Mouse (Mus musculus): ENCODE results near the gene Slc30a6. TPM values are rescaled to one million over a fixed set of nuclear protein-coding genes. Genes with fewer than 3 reads are reported as not detected.
A peak's percentile ranks its signal among the peaks of the same experiment; 100 is the strongest.

Slc30a6 gene
- 39.7 and 41.2 TPM in 2 replicates for polyA plus RNA-seq (2015; fragmentation: Nextera tagmentation; extraction: Ambion mirVana)

DNA sequence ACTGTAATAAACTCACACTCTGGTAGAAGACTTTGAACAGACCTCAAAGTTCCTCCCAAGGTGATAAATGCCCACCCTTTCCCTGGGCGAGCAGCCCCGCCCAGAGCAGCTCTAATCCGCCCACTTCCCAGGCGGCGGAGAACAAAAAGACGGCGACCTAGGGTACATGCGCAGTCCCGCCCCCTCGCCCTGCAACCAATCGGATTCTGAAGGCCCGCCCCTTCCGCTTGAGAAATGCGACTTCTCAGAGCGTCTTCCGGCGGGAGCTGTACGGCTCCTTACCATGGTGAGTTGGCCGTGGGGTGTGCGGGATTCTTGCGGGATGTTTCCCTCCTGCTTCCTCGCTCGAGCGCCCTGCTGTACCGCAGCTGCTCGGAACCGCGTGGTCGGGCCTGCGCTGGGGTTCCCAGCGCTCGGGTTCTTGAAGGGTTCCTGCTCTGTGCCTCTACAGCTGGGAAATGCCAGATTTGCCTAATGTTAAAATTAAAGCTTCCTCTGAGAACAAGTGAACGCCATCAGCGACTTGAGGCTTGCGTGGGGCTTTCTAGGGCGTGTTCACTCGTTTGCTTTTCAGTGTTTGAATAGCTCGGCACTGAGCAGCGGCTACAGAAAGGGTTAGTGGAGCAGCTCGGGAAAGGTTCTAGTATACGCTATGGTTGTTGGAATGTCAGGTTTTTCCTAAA is at the start of gene Slc30a6:
TSS of gene Slc30a6 (plus strand) at position 226 of the 683 bp plus-strand sequence.
- Histone ChIP-seq H3K27ac (peak within 1 kb of the TSS; percentile 92), H3K27me3 (replicated peaks) (no peaks in the 10 kb centered on the region), H3K4me2 (replicated peaks) (peak within 1 kb of the TSS; percentile 59), H3K36me3 (no peaks in the 10 kb centered on the region), H3K9ac (peak within 1 kb of the TSS; percentile 97), H3K4me1 (replicated peaks) (0 out of 2 replicates have a peak, but pooled peaks cover 4% of the 10 kb centered on the region), H3K4me3 (replicated peaks) (peak within 1 kb of the TSS; percentile 83), H3K9me3 (no peaks in the 10 kb centered on the region)
- under 1% methylated on average over 41 of the region's 41 CpGs for WGBS
- peak; percentile 100 for ATAC-seq

GRCm38 (mm10) chr17:74363592-74363991 is 31.8 kb upstream of the Slc30a6 start:
- no peaks in the 10 kb centered on the region for H3K9me3 ChIP-seq
- no peak overlapping the region for H3K4me2 ChIP-seq (replicated peaks)
- no peak overlapping the region for H3K27ac ChIP-seq
- no peak for ATAC-seq
- H3K36me3 ChIP-seq: peaks cover 4% of the 10 kb centered on the region; the same call in 1 of the 2 replicates
- WGBS: 88% methylated on average over 1 of the region's 1 CpGs
- no peak overlapping the region for H3K9ac ChIP-seq
- H3K4me1 ChIP-seq (replicated peaks): no peaks in the 10 kb centered on the region
- no peak overlapping the region for H3K4me3 ChIP-seq (replicated peaks)
- no peaks in the 10 kb centered on the region for H3K27me3 ChIP-seq (replicated peaks)

DNA sequence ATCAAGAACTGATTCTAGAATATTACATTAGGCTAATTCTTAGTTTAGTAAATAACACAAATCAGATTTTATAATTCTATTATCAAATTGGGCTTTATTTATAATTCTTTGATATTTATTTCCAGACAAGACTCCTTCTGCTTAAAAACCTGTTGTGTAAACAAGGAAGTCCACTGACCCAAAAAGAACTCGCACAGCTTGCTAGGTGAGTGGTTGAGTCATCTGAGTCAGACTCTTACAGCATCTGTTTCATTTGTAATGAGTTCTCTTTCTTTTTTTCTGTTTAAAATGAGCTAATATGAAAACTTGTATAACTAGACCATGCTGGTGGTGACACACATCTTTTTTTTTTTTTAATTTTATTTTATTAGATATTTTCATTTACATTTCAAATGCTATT is 18.5 kb upstream of the Slc30a6 start:
- no peak overlapping the region for H3K27ac ChIP-seq
- H3K9me3 ChIP-seq: no peaks in the 10 kb centered on the region
- no peaks in the 10 kb centered on the region for H3K4me1 ChIP-seq (replicated peaks)
- no peak overlapping the region for H3K4me2 ChIP-seq (replicated peaks)
- H3K4me3 ChIP-seq (replicated peaks): no peak overlapping the region
- WGBS: 71% methylated on average over 1 of the region's 1 CpGs
- no peaks in the 10 kb centered on the region for H3K27me3 ChIP-seq (replicated peaks)
- no peak overlapping the region for H3K9ac ChIP-seq
- ATAC-seq: no peak
- H3K36me3 ChIP-seq: peaks cover 22% of the 10 kb centered on the region

GRCm38 (mm10) chr17:74386657-74387056 is 8.8 kb upstream of the Slc30a6 start:
- no peak overlapping the region for H3K9ac ChIP-seq
- H3K27ac ChIP-seq: no peak overlapping the region
- ATAC-seq: no peak
- H3K9me3 ChIP-seq: no peaks in the 10 kb centered on the region
- H3K4me3 ChIP-seq (replicated peaks): no peak overlapping the region
- peaks cover 14% of the 10 kb centered on the region for H3K36me3 ChIP-seq
- H3K27me3 ChIP-seq (replicated peaks): no peaks in the 10 kb centered on the region
- H3K4me1 ChIP-seq (replicated peaks): no peaks in the 10 kb centered on the region
- H3K4me2 ChIP-seq (replicated peaks): no peak overlapping the region

GRCm38 (mm10) chr17:74389847-74390246 is 5.6 kb upstream of the Slc30a6 start:
- Histone ChIP-seq H3K27ac (no peak overlapping the region), H3K4me3 (replicated peaks) (no peak overlapping the region), H3K36me3 (peaks cover 8% of the 10 kb centered on the region), H3K9me3 (no peaks in the 10 kb centered on the region), H3K4me2 (replicated peaks) (no peak overlapping the region), H3K4me1 (replicated peaks) (no peaks in the 10 kb centered on the region), H3K9ac (no peak overlapping the region), H3K27me3 (replicated peaks) (no peaks in the 10 kb centered on the region)
- no peak for ATAC-seq
- 77% methylated on average over 3 of the region's 3 CpGs for WGBS

- ATAC-seq: no peak
- no peaks in the 10 kb centered on the region for H3K9me3 ChIP-seq
- no peak overlapping the region for H3K9ac ChIP-seq
- peak overlapping the region; percentile 46; the same call in 1 of the 2 replicates for H3K27ac ChIP-seq
- peak overlapping the region; percentile 83; the same call in 1 of the 2 replicates for H3K4me3 ChIP-seq (replicated peaks)
- 0 out of 2 replicates have a peak, but pooled peaks cover 4% of the 10 kb centered on the region for H3K4me1 ChIP-seq (replicated peaks)
- no peaks in the 10 kb centered on the region for H3K27me3 ChIP-seq (replicated peaks)
- H3K4me2 ChIP-seq (replicated peaks): peak overlapping the region; percentile 59
- WGBS: 84% methylated on average over 2 of the region's 2 CpGs
- no peaks in the 10 kb centered on the region for H3K36me3 ChIP-seq
Observed at GRCm38 (mm10) chr17:74394381-74394780, 1.0 kb upstream of the Slc30a6 start.

DNA sequence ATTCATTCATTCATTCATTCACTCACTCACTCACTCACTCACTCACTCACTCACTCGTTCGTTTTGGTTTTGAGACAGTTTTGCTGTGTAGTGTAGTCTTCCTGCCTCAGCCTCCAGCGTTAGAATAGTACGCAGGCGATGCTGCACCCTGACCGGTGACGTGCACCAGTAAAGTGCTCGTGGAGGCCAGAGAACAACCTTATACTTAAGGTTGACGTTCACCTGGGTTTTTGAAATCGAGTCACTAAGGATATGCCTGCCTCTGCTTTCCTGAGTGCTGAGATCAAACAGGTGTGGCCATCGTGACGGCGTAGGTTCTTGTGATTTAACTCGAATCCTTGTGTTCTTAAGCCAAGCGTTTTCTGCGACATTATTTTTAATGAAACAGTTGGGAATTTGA is 553 bp upstream of the Slc30a6 start:
- peak overlapping the region; percentile 11; the same call in 1 of the 2 replicates for H3K9ac ChIP-seq
- no peaks in the 10 kb centered on the region for H3K27me3 ChIP-seq (replicated peaks)
- H3K4me3 ChIP-seq (replicated peaks): peak overlapping the region; percentile 83
- H3K9me3 ChIP-seq: no peaks in the 10 kb centered on the region
- H3K4me2 ChIP-seq (replicated peaks): peak overlapping the region; percentile 59
- ATAC-seq: peak; percentile 74
- 0 out of 2 replicates have a peak, but pooled peaks cover 4% of the 10 kb centered on the region for H3K4me1 ChIP-seq (replicated peaks)
- no peaks in the 10 kb centered on the region for H3K36me3 ChIP-seq
- WGBS: 21% methylated on average over 16 of the region's 16 CpGs
- peak overlapping the region; percentile 46 for H3K27ac ChIP-seq

GRCm38 (mm10) chr17:74396766-74397165 is 1.4 kb downstream of the Slc30a6 start:
- WGBS: 78% methylated on average over 4 of the region's 4 CpGs
- Histone ChIP-seq H3K4me3 (replicated peaks) (peak overlapping the region; percentile 83), H3K27me3 (replicated peaks) (no peaks in the 10 kb centered on the region), H3K36me3 (no peaks in the 10 kb centered on the region), H3K27ac (no peak overlapping the region), H3K9me3 (no peaks in the 10 kb centered on the region), H3K9ac (0 out of 2 replicates have a peak overlapping the region, but pooled peaks have one; percentile 97), H3K4me1 (replicated peaks) (0 out of 2 replicates have a peak, but pooled peaks cover 4% of the 10 kb centered on the region), H3K4me2 (replicated peaks) (peak overlapping the region; percentile 59)
- no peak for ATAC-seq

GRCm38 (mm10) chr17:74397173-74397572 is 1.8 kb downstream of the Slc30a6 start:
- no peaks in the 10 kb centered on the region for H3K27me3 ChIP-seq (replicated peaks)
- WGBS: 78% methylated on average over 2 of the region's 2 CpGs
- no peaks in the 10 kb centered on the region for H3K9me3 ChIP-seq
- no peak overlapping the region for H3K9ac ChIP-seq
- H3K4me2 ChIP-seq (replicated peaks): peak overlapping the region; percentile 59; the same call in 1 of the 2 replicates
- ATAC-seq: no peak
- H3K36me3 ChIP-seq: no peaks in the 10 kb centered on the region
- H3K4me3 ChIP-seq (replicated peaks): no peak overlapping the region
- 0 out of 2 replicates have a peak, but pooled peaks cover 4% of the 10 kb centered on the region for H3K4me1 ChIP-seq (replicated peaks)
- no peak overlapping the region for H3K27ac ChIP-seq

DNA sequence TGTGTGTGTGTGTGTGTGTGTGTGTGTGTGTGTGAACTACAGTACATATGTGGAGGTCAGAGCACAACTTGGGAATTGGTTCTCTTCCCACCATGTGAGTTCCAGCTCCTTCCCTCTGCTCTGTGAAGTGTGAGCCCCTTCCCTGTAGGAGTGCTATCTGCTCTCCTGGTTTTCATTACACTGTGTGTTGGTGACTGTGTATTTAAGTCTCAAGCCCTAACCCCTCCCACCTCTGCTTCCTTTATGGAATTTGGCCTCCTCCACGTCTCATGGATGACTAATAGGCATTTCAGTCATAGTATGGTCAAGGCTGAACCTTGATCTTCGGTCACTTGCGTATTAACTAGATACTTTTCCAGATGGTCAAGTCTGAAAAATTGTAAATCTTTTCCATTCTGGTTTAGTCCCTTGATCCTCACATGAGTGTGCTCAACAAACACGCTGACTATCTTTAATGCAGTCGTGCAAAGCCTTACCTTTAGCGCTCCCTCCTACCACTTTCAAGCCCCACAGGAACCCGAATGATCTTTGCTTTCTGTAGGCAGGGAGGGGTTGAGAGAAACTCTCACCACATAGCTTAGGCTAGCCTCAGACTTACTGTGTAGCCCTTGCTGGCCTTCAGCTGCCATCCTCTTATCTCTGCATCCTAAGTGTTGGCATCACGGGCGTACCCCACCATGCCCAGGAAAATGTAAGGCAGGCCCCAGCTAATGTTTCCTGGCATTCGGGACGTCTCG is 7.2 kb downstream of the Slc30a6 start:
- no peaks in the 10 kb centered on the region for H3K4me1 ChIP-seq (replicated peaks)
- peaks cover 26% of the 10 kb centered on the region for H3K36me3 ChIP-seq
- H3K4me3 ChIP-seq (replicated peaks): no peak overlapping the region
- no peak overlapping the region for H3K9ac ChIP-seq
- ATAC-seq: peak; percentile 89
- H3K4me2 ChIP-seq (replicated peaks): no peak overlapping the region
- no peaks in the 10 kb centered on the region for H3K9me3 ChIP-seq
- 90% methylated on average over 12 of the region's 12 CpGs for WGBS
- H3K27ac ChIP-seq: no peak overlapping the region
- no peaks in the 10 kb centered on the region for H3K27me3 ChIP-seq (replicated peaks)

GRCm38 (mm10) chr17:74406487-74406886 is 11.1 kb downstream of the Slc30a6 start:
- H3K4me1 ChIP-seq (replicated peaks): no peaks in the 10 kb centered on the region
- H3K4me3 ChIP-seq (replicated peaks): no peak overlapping the region
- peaks cover 26% of the 10 kb centered on the region for H3K36me3 ChIP-seq
- no peaks in the 10 kb centered on the region for H3K27me3 ChIP-seq (replicated peaks)
- no peaks in the 10 kb centered on the region for H3K9me3 ChIP-seq
- H3K9ac ChIP-seq: no peak overlapping the region
- ATAC-seq: no peak
- 88% methylated on average over 8 of the region's 8 CpGs for WGBS
- H3K4me2 ChIP-seq (replicated peaks): no peak overlapping the region
- no peak overlapping the region for H3K27ac ChIP-seq

- ATAC-seq: no peak
- no peaks in the 10 kb centered on the region for H3K9me3 ChIP-seq
- WGBS: 51% methylated on average over 4 of the region's 4 CpGs
- no peak overlapping the region for H3K4me2 ChIP-seq (replicated peaks)
- no peaks in the 10 kb centered on the region for H3K27me3 ChIP-seq (replicated peaks)
- no peak overlapping the region for H3K27ac ChIP-seq
- peaks cover 14% of the 10 kb centered on the region for H3K36me3 ChIP-seq
- H3K4me1 ChIP-seq (replicated peaks): no peaks in the 10 kb centered on the region
- H3K9ac ChIP-seq: no peak overlapping the region
- H3K4me3 ChIP-seq (replicated peaks): no peak overlapping the region
Observed at GRCm38 (mm10) chr17:74409722-74410121, 14.3 kb downstream of the Slc30a6 start.

All from intestine, embryonic 15.5 days (tissue).